Mouse (Mus musculus): ENCODE results near the gene Eno3.

DNA sequence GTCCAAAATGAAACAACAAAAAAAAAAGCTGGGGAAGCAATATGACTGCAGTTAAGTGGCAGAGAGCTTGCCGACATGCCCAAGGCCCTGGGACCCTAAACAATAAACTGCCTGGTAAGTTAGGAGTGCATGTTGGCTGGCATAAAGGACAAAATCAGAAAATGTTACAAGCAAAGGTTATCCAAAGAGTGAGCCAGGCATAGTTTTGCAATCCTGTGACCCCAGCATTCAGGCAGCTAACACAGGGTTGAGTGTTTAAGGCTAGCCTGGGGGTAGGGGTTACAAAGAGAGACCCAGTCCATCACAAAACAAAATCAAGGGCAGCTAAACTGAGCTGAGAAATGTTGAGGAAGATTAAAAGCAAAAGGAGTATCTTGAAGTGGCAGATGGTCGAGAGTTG, 42.0 kb downstream of the Eno3 start:
- no peak for TF ChIP-seq POLR2A (IDR thresholded peaks at IDR 0.05; ENCODE audit: insufficient read length, low read depth)
- TF ChIP-seq MAX (IDR thresholded peaks at IDR 0.05; ENCODE audit: low read depth): no peak
- TF ChIP-seq MYOD1 (IDR thresholded peaks at IDR 0.05; ENCODE audit: control insufficient read depth in 1 of 3, insufficient read length in 2 of 3, low read depth in 2 of 3): no peak
- TF ChIP-seq CEBPB (IDR thresholded peaks at IDR 0.05; ENCODE audit: insufficient read depth, poor library complexity, severe bottlenecking): no peak
- no peak for TF ChIP-seq USF1 (IDR thresholded peaks at IDR 0.05; ENCODE audit: low read depth)
- TF ChIP-seq REST (IDR thresholded peaks at IDR 0.05; ENCODE audit: insufficient read depth, insufficient read length): no peak
- TF ChIP-seq SRF (IDR thresholded peaks at IDR 0.05; ENCODE audit: control insufficient read depth, insufficient read length, low read depth): no peak
- no peak for TF ChIP-seq E2F4 (IDR thresholded peaks at IDR 0.05; ENCODE audit: insufficient read depth)
- no peak for TF ChIP-seq POLR2AphosphoS2 (IDR thresholded peaks at IDR 0.05; ENCODE audit: insufficient read length, low read depth)

All from myocyte (in vitro differentiated cells).